Comparison of ENCODE assay signal across 27 mouse cellular contexts in the genomic region with DNA sequence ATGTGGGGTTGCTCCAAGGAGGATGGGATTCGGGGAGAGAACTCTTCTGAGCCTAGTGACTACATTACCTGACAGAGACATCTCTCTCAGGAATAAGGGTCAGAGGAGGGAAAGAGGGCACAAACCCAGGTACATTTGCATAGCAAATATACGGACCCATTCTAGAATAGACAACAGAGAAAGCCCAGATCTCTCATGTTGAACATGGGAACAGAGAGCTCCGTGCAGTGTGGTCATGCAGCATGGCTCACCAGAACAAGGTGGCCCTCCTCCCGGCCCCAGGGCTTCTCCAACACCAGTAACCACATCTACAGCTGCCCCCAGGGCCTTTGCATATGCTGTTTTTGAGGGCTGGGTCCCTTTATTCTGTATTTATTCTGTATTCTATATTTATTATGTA. TPM values are rescaled to one million over a fixed set of nuclear protein-coding genes. Genes with fewer than 3 reads are reported as not detected.
"Had no signal": no experiment of that assay in that cellular context is flagged by ENCODE, and none has a peak within 500 bp of the region (broad histone marks: within the 10 kb centered on the region; RNA-seq: fewer than 3 reads in every experiment).

No protein-coding gene starts in this region.

- H3K4me3 ChIP-seq: embryonic facial prominence, embryonic 10.5 days; embryonic facial prominence, embryonic 12.5 days; embryonic facial prominence, embryonic 13.5 days; embryonic facial prominence, embryonic 15.5 days; erythroblast, embryonic 14.5 days; forebrain, embryonic 10.5 days; forebrain, embryonic 12.5 days; forebrain, embryonic 13.5 days; forebrain, embryonic 15.5 days; gastrocnemius, adult 2 months; heart, adult 2 months had no signal

- DNase-seq: cerebellum, adult 9-10 months; cerebellum, adult 9-11 months; cerebellum, postnatal 10 days; cerebellum, postnatal 14 days; cerebellum, postnatal 25 days; cerebellum, postnatal 36 days; embryo, embryonic 11 days; forebrain, postnatal 0 days; gastrocnemius, adult 2 months; gastrocnemius, postnatal 10 days; gastrocnemius, postnatal 14 days; gastrocnemius, postnatal 25 days; gastrocnemius, postnatal 36 days; heart, adult 11 months; heart, adult 18-20 months; heart, adult 2 months had no signal

- H3K9me3 ChIP-seq: embryonic facial prominence, embryonic 10.5 days; embryonic facial prominence, embryonic 12.5 days; embryonic facial prominence, embryonic 13.5 days; embryonic facial prominence, embryonic 15.5 days; forebrain, embryonic 10.5 days; forebrain, embryonic 12.5 days; forebrain, embryonic 13.5 days; forebrain, embryonic 15.5 days had no signal

- H3K4me2 ChIP-seq: embryonic facial prominence, embryonic 12.5 days; embryonic facial prominence, embryonic 13.5 days; embryonic facial prominence, embryonic 15.5 days; forebrain, embryonic 12.5 days; forebrain, embryonic 13.5 days; forebrain, embryonic 15.5 days had no signal

- H3K36me3 ChIP-seq: embryonic facial prominence, embryonic 10.5 days; embryonic facial prominence, embryonic 12.5 days; embryonic facial prominence, embryonic 13.5 days; embryonic facial prominence, embryonic 15.5 days; forebrain, embryonic 10.5 days; forebrain, embryonic 12.5 days; forebrain, embryonic 15.5 days had no signal

- H3K9ac ChIP-seq: embryonic facial prominence, embryonic 12.5 days; embryonic facial prominence, embryonic 13.5 days; embryonic facial prominence, embryonic 15.5 days; forebrain, embryonic 12.5 days; forebrain, embryonic 13.5 days; forebrain, embryonic 15.5 days; forebrain, postnatal 0 days had no signal

- H3K27ac ChIP-seq: embryonic facial prominence, embryonic 10.5 days; embryonic facial prominence, embryonic 12.5 days; embryonic facial prominence, embryonic 13.5 days; forebrain, embryonic 10.5 days; forebrain, embryonic 12.5 days; forebrain, embryonic 13.5 days; forebrain, embryonic 15.5 days; gastrocnemius, adult 2 months; heart, adult 2 months had no signal

- H3K27me3 ChIP-seq: embryonic facial prominence, embryonic 12.5 days; embryonic facial prominence, embryonic 15.5 days; forebrain, embryonic 13.5 days; forebrain, embryonic 15.5 days had no signal

RNA-seq across cellular contexts. Expression of gene Rab44, which starts 54.5 kb away (rescaled TPM):
- total RNA-seq: forebrain, postnatal 0 days had no signal
- polyA plus RNA-seq: forebrain, embryonic 13.5 days; forebrain, embryonic 14.5 days; forebrain, embryonic 16.5 days; forebrain, postnatal 0 days had no signal
